Mouse (Mus musculus) liver, postnatal 0 days (tissue): Measurements from ENCODE around the gene Ccser1.

Experiments
- CTCF ChIP-seq: sonication (generic); IDR thresholded peaks from 2 replicates; pipeline ENCODE4 v1.5.1; 2016; ENCODE audit warnings: antibody characterized with exemption, low read depth
- EP300 ChIP-seq: IDR thresholded peaks from 2 replicates; pipeline ENCODE4 v1.6.1; 2016; ENCODE audit warnings: antibody characterized with exemption, low read depth, mild to moderate bottlenecking

GRCm38 (mm10) chr6:61322328-61322727, 142.2 kb downstream of the Ccser1 start:
- TF ChIP-seq EP300 (no peak), CTCF (no peak)
